Mouse (Mus musculus) liver, embryonic 16.5 days (tissue): Measurements from ENCODE around the gene Saa1. TPM values are rescaled to one million over a fixed set of nuclear protein-coding genes. Genes with fewer than 3 reads are reported as not detected.

Experiments
- ATAC-seq: fragments of 200-750 bp; cut with Nextera tagmentation; 2 replicates; pipeline ENCODE4 v1.8.0; 2017; ENCODE audit warnings: low read depth, mild to moderate bottlenecking, moderate number of reproducible peaks, moderate library complexity
- H3K27ac ChIP-seq: fragments of 300-500 bp; sonication (generic); 2 replicates; pipeline ENCODE4 v1.5.1; 2014; ENCODE audit warnings: mild to moderate bottlenecking, low read length
- H3K27me3 ChIP-seq: fragments of 300-500 bp; sonication (generic); 2 replicates; pipeline ENCODE4 v1.6.1; 2014; ENCODE audit warnings: low read depth, low read length, mixed read lengths; ENCODE audit not compliant: control insufficient read depth, insufficient read depth
- H3K36me3 ChIP-seq: fragments of 300-500 bp; sonication (generic); 2 replicates; pipeline ENCODE4 v1.6.1; 2014; ENCODE audit warnings: mild to moderate bottlenecking; ENCODE audit not compliant: control insufficient read depth, insufficient read depth
- H3K4me1 ChIP-seq: fragments of 300-500 bp; sonication (generic); 2 replicates; pipeline ENCODE4 v1.6.1; 2014; ENCODE audit warnings: low read depth, low read length, mixed read lengths; ENCODE audit not compliant: control insufficient read depth
- H3K4me2 ChIP-seq: fragments of 300-500 bp; sonication (generic); 2 replicates; pipeline ENCODE4 v1.6.1; 2014; ENCODE audit warnings: low read depth, low read length, mixed read lengths
- H3K4me3 ChIP-seq: fragments of 300-500 bp; sonication (generic); 2 replicates; pipeline ENCODE4 v1.5.1; 2014; ENCODE audit warnings: low read depth, mild to moderate bottlenecking, low read length
- H3K9ac ChIP-seq: fragments of 300-500 bp; sonication (generic); 2 replicates; pipeline ENCODE4 v1.6.1; 2014; ENCODE audit warnings: low read depth, low read length
- H3K9me3 ChIP-seq: fragments of 300-500 bp; sonication (generic); replicated peaks from 2 replicates; pipeline ENCODE4 v1.6.1; 2016; ENCODE audit warnings: low read length; ENCODE audit not compliant: control insufficient read depth
- WGBS: fragments of 180-500 bp; shearing (Covaris S2); extraction: QIAGEN DNeasy Blood & Tissue Kit; methylation state at CpG from one replicate; pipeline ENCODE4 v1.1.7; 2014; ENCODE audit not compliant: insufficient replicate concordance; 5-methylcytosine and 5-hydroxymethylcytosine counted together
- polyA plus RNA-seq: library from polyadenylated mRNA; unstranded; fragments of >200 nt; fragmentation: Nextera tagmentation; extraction: Ambion mirVana; gene quantifications from 2 replicates; pipeline ENCODE4 v1.2.1, GENCODE M21; 2015

The Saa1 gene
- polyA plus RNA-seq, 1 experiment from 2014 or later: not detected

- WGBS: 64% methylated on average over 3 of the region's 3 CpGs
Observed at GRCm38 (mm10) chr7:46723849-46724248, 18.9 kb downstream of the Saa1 start.

DNA sequence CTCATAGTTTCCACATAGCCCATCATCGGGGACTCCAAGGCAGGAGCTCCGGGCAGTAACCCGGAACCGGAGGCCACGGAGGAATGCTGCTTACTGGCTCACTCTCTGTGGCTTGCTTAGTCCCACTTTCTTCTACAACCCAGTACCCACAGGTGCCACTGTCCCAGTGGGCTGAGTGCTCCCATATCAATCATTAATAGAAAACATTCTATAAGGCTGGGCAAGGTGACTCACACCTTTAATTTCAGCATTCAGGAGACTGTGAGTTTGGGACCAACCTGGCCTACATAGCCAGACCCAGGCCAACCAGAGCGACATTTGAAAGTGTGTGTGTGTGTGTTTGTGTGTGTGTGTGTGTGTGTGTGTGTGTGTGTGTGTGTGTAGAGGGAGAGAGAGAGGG, 19.4 kb downstream of the Saa1 start:
- Histone ChIP-seq H3K27ac (no peak overlapping the region), H3K4me3 (no peak overlapping the region), H3K4me2 (no peak overlapping the region), H3K27me3 (no peaks in the 10 kb centered on the region), H3K9ac (no peak overlapping the region), H3K9me3 (no peaks in the 10 kb centered on the region), H3K4me1 (peaks cover 8% of the 10 kb centered on the region), H3K36me3 (no peaks in the 10 kb centered on the region)
- ATAC-seq: no peak
- WGBS: 90% methylated on average over 6 of the region's 6 CpGs

More at GRCm38 (mm10) chr7:46723849-46724248, 18.9 kb downstream of the Saa1 start:
- no peaks in the 10 kb centered on the region for H3K9me3 ChIP-seq
- peak; percentile 18; the same call in 1 of the 2 replicates for ATAC-seq
- H3K4me2 ChIP-seq: no peak overlapping the region
- H3K27ac ChIP-seq: no peak overlapping the region
- H3K4me1 ChIP-seq: peaks cover 8% of the 10 kb centered on the region
- no peaks in the 10 kb centered on the region for H3K36me3 ChIP-seq
- H3K9ac ChIP-seq: no peak overlapping the region
- no peak overlapping the region for H3K4me3 ChIP-seq
- no peaks in the 10 kb centered on the region for H3K27me3 ChIP-seq

DNA sequence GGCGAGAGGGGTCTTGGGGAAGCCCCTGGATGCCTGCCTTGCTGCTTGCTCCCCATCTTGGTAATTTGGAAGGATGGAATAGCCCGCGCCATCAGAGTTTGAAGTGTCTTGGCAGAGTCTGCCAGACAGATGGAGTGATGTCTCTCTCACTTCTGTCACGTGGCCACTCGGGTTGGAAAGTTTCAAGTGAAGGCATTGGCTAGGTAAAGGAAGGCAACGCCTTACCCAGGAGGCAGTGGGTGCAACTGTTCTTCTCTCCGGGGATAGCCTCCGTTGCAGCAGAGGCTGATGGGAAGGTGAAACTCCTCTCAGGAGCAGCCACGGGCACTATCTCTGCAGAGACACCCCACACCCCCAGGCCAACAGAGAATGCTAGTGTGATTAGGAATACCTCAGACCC, 22.3 kb downstream of the Saa1 start:
- WGBS: 65% methylated on average over 9 of the region's 9 CpGs
- ATAC-seq: no peak
- Histone ChIP-seq H3K4me2 (0 out of 2 replicates have a peak overlapping the region, but pooled peaks have one; percentile 6), H3K27ac (peak overlapping the region; percentile 90), H3K4me1 (peaks cover 8% of the 10 kb centered on the region), H3K36me3 (no peaks in the 10 kb centered on the region), H3K27me3 (no peaks in the 10 kb centered on the region), H3K4me3 (no peak overlapping the region), H3K9me3 (no peaks in the 10 kb centered on the region), H3K9ac (no peak overlapping the region; the same call in 1 of the 2 replicates)

- Histone ChIP-seq H3K4me1 (peaks cover 10% of the 10 kb centered on the region), H3K36me3 (no peaks in the 10 kb centered on the region), H3K4me3 (no peak overlapping the region), H3K9ac (no peak overlapping the region), H3K27me3 (no peaks in the 10 kb centered on the region), H3K27ac (peak overlapping the region; percentile 90), H3K9me3 (no peaks in the 10 kb centered on the region), H3K4me2 (no peak overlapping the region)
- WGBS: 40% methylated on average over 7 of the region's 7 CpGs
- ATAC-seq: peak; percentile 93
Observed at GRCm38 (mm10) chr7:46719526-46719925, 23.3 kb downstream of the Saa1 start.

DNA sequence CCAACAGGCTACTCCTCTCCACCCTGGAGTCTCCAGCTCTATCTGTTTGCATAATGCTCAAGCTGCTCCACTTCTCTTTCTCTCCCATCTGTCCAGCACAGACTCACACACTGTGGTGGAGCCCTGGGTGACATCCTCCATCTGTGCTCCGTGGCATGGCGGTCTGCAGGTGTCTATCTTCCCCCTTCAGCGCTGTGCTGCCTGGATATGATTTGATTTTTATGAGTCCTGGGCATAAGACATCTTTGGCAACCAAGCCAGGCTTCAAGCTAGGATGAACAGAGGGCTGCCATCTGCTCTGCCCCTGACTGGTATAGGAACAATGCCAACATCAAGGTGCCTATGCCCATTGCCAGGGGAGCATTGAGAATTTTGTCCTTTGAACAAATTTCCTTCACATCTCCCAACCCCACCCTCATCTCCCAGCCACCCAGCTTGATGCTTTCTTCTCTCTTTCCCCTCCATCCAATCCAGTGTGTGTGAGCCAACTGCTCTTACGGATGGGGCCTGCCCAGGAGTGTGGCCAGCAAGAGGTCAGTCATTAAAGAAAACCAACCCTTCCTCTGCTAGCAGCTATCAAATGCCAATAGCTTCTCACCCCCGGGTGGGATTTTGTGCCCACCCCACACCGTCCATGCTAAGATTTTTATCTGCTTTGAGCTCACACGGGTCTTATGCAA, 24.0 kb downstream of the Saa1 start:
- no peaks in the 10 kb centered on the region for H3K9me3 ChIP-seq
- no peak overlapping the region for H3K9ac ChIP-seq
- H3K4me3 ChIP-seq: no peak overlapping the region
- ATAC-seq: no peak
- peak overlapping the region; percentile 70 for H3K27ac ChIP-seq
- peaks cover 5% of the 10 kb centered on the region for H3K4me1 ChIP-seq
- 57% methylated on average over 7 of the region's 7 CpGs for WGBS
- no peaks in the 10 kb centered on the region for H3K36me3 ChIP-seq
- no peaks in the 10 kb centered on the region for H3K27me3 ChIP-seq
- H3K4me2 ChIP-seq: no peak overlapping the region

DNA sequence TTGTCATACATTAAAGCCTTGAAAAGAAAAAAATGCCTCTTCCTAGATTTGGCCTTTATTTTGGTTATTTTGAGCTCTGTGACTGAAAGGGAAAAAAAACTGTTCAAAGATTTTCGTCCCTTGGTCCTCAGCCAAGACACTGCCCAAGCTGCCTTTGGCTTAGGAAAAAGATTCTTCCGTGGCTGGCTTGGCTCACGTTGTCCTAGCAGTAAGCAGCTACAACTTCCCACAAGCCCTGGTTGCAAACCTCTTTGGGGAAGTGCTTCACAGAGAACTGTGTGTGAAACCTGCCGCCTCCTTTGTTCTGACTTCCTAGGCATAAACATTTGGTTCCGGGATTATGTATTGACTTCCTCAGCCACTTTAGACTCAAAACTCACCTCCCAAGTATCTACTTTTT, 25.9 kb downstream of the Saa1 start:
- WGBS: 32% methylated on average over 5 of the region's 5 CpGs
- H3K36me3 ChIP-seq: no peaks in the 10 kb centered on the region
- no peak overlapping the region for H3K9ac ChIP-seq
- peaks cover 5% of the 10 kb centered on the region for H3K4me1 ChIP-seq
- no peak for ATAC-seq
- H3K4me3 ChIP-seq: no peak overlapping the region
- no peak overlapping the region for H3K27ac ChIP-seq
- no peak overlapping the region for H3K4me2 ChIP-seq
- H3K9me3 ChIP-seq: no peaks in the 10 kb centered on the region
- no peaks in the 10 kb centered on the region for H3K27me3 ChIP-seq

GRCm38 (mm10) chr7:46715600-46715999, 27.2 kb downstream of the Saa1 start, which contains the start of gene Saa3:
Gene Saa3, minus strand, starts transcription at chr7:46715700.
- WGBS: 65% methylated on average over 5 of the region's 5 CpGs
- Histone ChIP-seq H3K4me1 (peaks cover 5% of the 10 kb centered on the region), H3K36me3 (no peaks in the 10 kb centered on the region), H3K27me3 (no peaks in the 10 kb centered on the region), H3K9ac (no peak within 1 kb of the TSS), H3K27ac (no peak within 1 kb of the TSS), H3K4me3 (no peak within 1 kb of the TSS), H3K9me3 (no peaks in the 10 kb centered on the region), H3K4me2 (no peak within 1 kb of the TSS)
- ATAC-seq: no peak

DNA sequence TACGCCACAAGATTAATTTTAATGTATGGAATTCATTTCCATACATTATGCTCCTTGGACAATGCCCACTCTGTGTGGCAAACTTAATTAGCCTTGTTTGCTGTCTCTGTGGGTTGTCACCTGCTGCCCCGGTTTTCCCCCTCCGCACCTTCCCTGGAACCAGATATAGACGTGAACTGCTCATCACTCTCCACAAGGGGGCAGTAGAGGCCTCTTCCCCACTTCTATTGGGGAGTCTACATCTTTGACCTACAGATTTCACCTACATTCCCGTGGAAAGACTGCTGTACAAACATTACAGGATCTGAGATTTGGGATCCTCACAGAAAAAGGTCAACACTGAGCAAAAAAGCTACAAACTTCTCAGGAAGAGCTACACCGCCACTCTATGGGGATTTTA, 28.3 kb downstream of the Saa1 start:
- Histone ChIP-seq H3K9me3 (no peaks in the 10 kb centered on the region), H3K27ac (no peak overlapping the region), H3K36me3 (no peaks in the 10 kb centered on the region), H3K4me3 (no peak overlapping the region), H3K9ac (no peak overlapping the region), H3K4me1 (peaks cover 5% of the 10 kb centered on the region), H3K4me2 (no peak overlapping the region), H3K27me3 (no peaks in the 10 kb centered on the region)
- WGBS: 25% methylated on average over 6 of the region's 6 CpGs
- ATAC-seq: no peak

- no peaks in the 10 kb centered on the region for H3K36me3 ChIP-seq
- peaks cover 9% of the 10 kb centered on the region for H3K4me1 ChIP-seq
- no peak for ATAC-seq
- H3K27ac ChIP-seq: no peak overlapping the region
- H3K9ac ChIP-seq: no peak overlapping the region
- H3K4me3 ChIP-seq: no peak overlapping the region
- H3K27me3 ChIP-seq: no peaks in the 10 kb centered on the region
- H3K9me3 ChIP-seq: no peaks in the 10 kb centered on the region
- H3K4me2 ChIP-seq: no peak overlapping the region
- 18% methylated on average over 6 of the region's 6 CpGs for WGBS
Observed at GRCm38 (mm10) chr7:46712250-46712649, 30.5 kb downstream of the Saa1 start.
